Mouse (Mus musculus): Measurements from ENCODE around the gene Wbp1. TPM values are rescaled to one million over a fixed set of nuclear protein-coding genes. Genes with fewer than 3 reads are reported as not detected.
A peak's percentile ranks its signal among the peaks of the same experiment; 100 is the strongest.

The Wbp1 gene
- total RNA-seq, 4 experiments from 2014 or later: 47.2 to 57.7 (median 52.1) TPM

DNA sequence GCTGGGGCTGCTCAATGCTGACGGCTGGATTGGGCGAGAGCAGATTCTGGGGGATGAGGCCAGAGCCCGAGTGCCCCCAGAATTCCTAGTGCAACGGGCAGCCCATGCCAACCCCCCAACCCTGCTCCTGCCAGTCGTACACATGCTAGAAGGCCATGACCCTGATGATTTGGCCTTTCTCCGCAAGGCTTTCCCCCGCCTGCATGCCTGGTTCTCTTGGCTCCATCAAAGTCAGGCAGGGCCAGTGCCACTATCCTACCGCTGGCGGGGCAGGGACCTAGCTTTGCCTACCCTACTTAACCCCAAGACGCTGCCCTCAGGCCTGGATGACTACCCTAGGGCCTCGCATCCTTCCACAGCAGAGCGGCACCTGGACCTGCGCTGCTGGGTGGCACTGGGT is 3.7 kb downstream of the Wbp1 start:
- DNase-seq (ENCODE audit: low spot score in 2 of 2): no peak

DNA sequence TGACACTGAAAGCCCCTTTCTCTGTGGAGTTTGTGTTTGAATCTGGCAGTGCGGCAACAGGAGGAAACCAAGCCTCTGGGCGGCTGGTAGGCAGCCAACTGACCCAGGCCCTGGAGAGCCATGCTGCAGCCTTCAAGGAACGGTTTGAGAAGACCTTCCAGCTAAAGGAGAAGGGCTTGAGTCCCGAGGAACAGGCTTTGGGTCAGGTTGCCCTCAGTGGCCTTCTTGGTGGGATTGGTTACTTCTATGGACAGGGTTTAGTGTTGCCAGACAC is 4.3 kb downstream of the Wbp1 start:
- no peak for DNase-seq (ENCODE audit: low spot score in 2 of 2)

DNA sequence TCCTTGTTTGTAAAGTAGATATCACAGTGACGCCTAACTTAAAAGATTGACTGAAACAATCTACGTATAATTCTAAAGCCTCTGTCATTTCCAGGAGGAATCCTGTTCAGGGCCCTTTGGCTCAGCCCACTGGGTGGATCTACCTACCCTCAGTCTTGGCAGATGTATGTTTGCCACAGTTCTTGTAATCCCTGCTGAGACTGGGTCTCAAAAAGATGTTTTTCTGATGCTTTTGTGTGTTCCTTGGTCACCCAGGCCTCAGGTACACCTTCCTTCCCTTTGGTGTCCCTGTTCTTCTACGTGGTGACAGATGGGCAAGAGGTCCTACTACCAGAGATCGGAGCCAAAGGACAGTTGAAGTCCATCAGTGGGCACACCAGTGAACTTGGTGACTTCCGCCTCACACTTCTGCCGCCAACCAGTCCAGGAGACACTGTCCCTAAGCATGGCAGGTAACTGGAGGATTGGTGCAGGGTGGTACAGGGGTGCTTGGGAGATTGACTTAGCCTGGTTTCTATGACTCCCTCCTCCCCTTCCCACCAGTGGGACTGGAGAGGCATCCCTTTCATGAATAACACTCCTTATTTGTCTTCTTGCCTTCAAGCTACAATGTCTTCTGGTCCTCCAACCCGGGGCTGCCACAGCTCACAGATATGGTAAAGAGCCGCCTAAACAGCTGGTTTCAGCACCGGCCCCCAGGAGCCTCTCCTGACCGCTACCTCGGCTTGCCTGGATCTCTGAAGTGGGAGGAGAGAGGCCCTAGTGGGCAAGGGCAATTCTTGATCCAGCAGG is 4.8 kb downstream of the Wbp1 start:
- no peak for DNase-seq (ENCODE audit: low spot score in 2 of 2)

DNA sequence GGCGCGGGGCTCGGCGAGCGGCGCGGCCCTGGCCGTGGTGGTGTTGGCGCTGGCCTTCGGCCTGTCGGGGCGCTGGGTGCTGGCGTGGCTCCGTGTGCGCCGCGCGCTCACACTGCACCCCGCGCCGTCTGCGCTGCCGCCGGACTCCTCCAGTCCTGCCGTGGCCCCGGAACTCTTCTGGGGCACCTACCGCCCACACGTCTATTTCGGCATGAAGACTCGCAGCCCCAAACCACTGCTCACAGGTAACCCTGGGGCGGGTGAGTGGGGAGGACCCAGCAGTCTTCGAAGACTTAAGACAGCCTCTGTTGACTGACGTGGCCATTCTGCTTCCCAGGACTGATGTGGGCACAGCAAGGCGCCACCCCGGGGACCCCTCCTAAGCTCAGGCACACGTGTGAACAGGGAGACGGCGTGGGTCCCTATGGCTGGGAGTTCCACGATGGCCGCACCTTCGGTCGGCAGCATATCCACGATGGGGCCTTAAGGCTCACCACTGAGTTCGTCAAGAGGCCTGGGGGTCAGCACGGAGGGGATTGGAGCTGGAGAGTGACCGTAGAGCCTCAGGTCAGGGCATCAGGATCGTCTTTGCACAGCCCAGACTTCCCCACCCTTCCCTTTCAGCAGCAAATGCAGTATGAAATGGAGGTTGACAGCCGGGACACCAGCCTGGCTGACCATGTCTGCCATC is 5.5 kb downstream of the Wbp1 start:
- no peak for DNase-seq (ENCODE audit: low spot score in 2 of 2)

DNA sequence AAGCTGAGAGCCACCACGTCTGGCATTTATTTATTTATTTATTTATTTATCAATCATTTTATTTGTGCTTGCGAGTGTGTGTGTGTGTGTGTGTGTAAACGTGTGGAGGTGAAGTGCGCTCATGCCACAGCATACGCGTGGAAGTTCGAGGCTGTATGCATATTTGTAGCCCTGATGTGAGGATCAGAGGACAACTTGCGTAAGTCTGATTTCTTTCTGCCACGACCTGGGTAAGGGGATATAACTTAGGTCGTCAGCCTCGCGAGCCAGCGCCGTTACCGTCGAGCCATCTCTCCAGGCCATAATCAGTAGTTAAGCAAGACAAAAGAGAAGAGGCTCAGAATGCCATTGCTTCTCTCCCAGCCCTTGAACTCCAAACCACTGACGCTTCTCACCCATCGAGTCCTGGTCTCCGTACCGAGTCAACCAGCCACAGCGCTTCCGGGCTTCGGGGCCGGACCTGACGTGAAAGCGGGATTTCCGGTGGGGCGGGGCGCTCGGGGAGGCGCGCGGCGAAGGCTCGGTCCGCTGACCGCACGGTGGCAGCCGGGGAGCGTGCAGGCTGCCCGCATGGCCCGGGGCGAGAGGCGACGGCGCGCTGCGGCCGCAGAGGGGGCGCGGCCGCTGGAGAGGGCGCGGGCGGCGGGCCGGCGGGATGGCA is 6.2 kb downstream of the Wbp1 start, which contains the start of gene Mogs:
TSS of gene Mogs (plus strand) at position 486 of the 661 bp plus-strand sequence.
- DNase-seq (ENCODE audit: low spot score in 2 of 2): peak; percentile 87 to 88

DNA sequence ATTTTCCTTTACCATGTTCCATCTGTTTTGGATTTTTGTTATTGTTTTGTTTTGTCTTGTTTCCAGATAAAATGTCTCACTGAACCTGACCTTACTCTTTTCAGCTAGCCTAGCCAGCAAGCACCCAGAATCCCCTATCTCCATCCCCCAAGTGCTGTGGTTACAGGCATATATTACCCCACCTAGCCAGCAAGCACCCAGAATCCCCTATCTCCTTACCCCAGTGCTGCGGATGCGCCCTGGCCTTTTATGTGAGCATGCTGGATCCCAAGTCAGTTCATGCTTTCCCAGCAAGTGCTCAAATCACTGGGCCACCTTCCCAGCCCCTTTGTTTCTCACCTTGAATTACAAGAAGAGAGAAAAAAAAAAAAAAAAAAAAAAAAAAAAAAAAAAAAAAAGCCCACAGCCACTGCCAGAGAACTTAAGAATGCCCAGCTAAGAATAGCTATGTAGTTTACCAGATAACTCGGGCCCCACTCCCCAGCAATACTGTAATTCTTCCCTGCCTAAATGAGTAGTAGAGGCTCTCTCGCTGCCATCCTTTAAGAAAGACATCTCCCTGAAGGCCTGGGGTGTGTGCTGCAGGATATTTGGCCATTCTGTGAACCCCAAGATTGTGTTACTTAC is 9.7 kb downstream of the Wbp1 start:
- DNase-seq (ENCODE audit: low spot score in 2 of 2): no peak

DNA sequence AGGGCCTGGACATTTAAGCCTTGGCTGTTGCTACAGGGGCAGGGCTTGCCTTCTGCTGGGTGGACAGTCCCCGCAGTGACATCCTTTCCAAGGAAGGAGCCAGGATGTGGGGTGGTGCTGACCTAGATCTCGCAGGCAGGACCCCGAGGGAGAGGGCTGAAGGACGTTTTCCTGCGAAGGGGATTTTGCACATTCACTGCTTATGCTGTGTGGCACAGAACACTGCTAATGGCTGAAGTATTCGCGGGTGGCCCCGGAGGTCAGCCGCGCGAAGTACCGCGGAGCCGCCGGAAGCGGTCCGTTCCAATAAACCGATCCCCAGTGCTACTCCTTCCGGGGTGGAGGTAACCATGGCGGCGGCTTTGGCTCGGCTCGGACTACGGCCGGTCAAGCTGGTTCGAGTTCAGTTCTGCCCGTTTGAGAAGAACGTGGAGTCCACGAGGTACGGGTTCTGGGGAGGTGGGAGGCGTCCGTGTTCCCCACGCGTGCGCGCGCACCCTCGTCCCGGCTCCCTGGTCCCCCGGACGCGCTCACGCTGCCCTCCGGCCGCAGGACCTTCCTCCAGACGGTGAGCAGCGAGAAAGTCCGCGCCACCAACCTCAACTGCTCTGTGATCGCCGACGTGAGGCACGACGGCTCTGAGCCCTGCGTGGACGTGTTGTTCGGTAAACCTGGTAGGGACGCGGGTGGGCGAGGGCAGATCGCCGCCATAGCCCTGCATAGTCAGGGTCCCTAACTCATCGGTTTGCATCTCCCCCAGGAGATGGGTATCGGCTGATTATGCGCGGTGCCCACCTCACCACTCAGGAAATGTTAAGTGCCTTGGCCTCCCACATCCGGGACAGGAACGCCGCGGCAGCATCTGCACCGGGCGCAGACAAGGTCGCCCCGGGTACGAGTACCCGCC is 12.3 kb downstream of the Wbp1 start, which contains the start of gene Mrpl53:
TSS of gene Mrpl53 (plus strand) at position 279 of the 907 bp plus-strand sequence.
- peak; percentile 73 to 78 for DNase-seq (ENCODE audit: low spot score in 2 of 2)

DNA sequence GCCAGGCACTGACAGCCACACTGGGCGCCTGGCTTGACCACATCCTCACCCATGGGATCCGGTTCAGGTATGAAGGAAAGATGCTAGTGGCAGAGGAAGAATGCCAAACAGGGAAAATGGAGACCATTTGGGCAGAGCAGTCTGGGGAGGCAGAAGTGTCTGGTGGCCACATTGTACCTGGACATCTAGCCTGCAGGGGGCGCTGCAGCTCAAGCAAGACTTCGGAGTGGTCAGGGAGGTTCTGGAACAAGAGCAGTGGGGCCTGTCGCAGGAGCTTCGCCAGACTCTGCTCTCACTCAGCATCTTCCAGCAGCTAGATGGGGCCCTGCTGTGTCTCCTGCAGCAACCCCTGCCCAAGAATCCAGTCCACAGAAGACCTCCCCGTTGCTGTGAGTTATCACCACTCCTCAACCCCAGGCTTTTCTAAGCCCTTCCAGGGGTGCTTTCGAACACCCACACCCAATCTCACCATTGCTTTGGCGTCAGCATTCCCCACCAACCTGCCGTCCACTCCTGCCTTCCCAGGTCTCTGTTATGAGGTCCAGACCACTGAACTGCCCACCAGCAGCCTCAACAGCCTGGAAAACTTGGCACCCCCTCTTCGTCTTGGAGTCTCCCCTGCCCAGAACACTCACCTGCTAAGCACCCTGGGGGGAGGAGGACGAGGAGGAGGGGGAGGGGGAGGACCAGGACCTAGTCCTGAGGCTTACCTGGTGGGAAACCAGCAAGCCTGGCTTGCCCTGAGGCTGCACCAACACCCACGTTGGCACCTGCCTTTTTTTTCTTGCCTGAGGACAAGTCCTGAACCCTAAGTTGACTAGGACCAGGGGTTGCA is 13.6 kb downstream of the Wbp1 start:
- peak; percentile 50 to 55 for DNase-seq (ENCODE audit: low spot score in 2 of 2)

DNA sequence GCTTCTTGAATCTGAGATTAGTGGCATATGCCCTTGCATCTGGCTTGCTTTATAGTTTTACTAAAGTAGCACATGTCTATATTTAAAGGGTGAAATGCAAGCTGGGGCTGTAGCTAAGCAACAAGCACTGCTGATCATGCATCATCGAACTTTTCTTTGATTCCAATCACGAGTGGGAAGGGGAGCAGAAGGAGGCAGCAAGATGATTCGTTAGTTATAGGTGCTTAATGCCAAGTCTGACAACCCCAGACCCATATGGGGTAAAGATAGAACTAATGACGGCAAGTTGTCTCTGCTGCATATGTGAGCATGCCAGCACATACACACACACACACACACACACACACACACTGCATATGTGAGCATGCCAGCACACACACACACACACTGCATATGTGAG is 17.2 kb downstream of the Wbp1 start:
- peak; percentile 44 to 65 for DNase-seq (ENCODE audit: low spot score in 2 of 2)

DNA sequence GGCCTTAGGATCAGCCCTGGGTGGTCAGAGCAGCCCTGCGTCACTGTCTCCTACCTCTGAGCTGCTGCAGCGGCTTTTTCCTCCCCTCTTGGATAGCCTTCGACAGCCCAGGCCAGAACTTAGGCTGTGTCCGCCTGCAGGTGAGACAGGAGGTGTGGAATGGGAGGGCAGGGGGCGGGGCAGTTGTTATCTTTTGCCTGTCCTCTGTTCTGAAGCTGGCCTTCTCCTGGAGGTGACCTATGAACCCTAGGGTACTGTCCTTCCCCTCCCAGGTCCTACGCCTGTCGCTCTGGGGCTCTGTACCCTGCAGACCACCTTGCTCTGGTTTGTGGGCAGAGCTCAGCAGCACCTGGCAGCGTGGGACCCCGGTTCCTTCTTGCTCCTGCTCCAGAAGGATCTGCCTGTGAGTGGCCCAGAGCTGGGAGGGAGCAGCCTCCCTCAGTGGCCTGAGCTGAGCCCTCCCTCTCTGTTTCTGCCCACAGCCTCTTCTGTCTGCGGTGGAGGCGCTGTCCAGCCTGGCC is 18.2 kb downstream of the Wbp1 start:
- no peak for DNase-seq (ENCODE audit: low spot score in 2 of 2)

DNA sequence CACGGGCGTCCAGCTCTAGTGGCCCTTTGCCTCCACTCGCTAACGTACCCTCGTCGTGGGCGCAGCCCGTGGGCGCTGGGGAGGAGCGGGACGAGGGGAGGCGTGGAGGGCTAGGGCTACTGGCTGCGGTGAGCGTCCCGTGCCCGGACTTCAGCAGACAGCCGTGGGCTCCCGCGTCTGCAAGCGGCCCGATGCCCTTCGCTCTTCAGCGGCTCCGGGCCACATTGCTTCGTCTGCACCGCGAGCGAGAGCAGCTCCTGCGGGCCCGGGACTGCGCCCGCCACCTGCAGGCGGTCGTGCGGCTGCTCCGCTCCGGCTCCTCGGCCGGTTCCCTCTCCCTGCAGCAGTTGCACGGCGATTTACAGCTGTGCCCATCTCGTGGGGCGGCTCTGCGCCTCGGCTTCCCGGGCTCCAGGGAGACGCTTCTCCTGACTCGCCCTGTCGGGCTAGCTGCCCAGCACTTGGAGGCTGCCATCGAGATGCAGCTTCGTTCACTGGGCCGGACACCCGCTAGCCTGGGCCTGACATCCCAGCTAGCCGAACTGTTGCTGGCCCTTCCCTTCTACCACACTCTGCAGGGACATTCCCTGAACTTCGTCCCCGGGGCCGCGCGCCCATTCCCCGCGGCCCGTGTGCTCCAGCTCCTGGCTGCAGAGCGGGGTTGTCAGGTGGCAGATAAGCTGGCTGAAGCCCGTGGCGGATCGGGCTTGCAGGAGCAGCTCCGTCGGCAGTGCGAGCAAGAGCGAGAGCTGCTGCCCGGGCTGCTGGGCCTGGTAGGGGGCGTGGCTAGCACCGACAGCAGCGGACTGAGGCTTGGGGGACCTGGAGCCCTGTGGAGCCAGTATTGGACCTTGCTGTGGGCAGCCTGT is 19.4 kb downstream of the Wbp1 start:
- DNase-seq (ENCODE audit: low spot score in 2 of 2): peak in 1 of 2 experiments; percentile 59

DNA sequence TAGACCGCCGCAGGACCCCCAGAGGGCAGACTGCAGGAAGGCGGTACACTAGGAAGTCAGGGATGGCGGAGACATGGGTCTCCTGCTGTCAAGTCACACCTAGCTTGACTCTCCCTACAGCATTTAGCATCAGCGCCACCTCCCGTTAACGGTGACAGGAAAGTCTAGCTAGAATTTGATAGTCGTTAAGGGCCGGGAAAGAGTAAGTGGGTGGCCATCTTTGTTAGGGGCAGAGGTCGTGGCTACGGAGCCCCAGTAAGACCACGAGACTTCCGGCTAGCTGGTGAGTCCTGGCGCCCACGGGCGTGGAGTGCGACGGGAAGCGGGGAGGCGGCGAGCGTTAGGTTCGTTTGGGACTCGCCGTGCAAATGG is 20.1 kb downstream of the Wbp1 start, which contains the start of the genes Ccdc142 and Gm42688:
TSS of gene Ccdc142 (plus strand) at position 286 of the 372 bp plus-strand sequence.
TSS of gene Gm42688 (plus strand) at position 302 of the 372 bp plus-strand sequence.
- peak; percentile 92 for DNase-seq (ENCODE audit: low spot score in 2 of 2)

DNA sequence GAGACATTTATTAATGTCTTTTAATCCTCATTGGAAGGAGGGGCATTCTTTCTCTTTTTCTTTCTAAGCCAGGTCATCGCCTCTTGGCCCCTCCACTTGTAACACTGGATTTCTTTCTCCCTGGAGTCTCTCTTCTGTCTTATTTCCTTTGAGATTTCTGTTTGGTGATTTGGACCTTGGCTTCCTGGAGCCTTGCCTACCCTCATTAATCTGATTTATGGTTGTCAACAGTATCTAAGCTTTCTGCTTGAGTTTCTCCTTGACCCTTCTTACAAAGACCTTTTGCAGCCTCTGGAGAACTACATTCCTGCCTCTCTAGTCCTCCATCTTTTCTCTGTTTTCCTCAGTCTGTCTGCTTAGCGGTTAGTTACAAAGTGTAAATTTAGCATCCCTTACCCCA is 22.9 kb downstream of the Wbp1 start:
- DNase-seq (ENCODE audit: low spot score in 2 of 2): no peak

DNA sequence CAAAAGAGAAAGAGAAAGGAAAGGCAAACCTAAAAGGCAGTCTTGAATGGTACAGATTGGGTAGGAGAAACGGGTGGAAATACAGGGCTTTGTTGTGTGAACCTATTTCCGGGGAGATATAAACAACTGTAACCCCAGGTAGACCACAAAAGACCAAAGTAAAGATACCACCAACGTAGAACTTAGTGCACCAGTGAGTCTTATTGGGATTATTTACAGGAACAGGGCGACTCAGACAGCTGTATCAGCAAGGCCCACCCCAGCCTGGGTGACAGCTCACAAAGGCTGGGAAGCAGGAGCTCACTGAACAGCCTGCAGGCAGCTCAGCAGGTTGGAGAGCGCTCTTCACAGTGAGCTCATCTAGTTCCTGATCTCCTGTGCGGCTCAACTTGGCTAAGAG is 25.4 kb downstream of the Wbp1 start:
- no peak for DNase-seq (ENCODE audit: low spot score in 2 of 2)

DNA sequence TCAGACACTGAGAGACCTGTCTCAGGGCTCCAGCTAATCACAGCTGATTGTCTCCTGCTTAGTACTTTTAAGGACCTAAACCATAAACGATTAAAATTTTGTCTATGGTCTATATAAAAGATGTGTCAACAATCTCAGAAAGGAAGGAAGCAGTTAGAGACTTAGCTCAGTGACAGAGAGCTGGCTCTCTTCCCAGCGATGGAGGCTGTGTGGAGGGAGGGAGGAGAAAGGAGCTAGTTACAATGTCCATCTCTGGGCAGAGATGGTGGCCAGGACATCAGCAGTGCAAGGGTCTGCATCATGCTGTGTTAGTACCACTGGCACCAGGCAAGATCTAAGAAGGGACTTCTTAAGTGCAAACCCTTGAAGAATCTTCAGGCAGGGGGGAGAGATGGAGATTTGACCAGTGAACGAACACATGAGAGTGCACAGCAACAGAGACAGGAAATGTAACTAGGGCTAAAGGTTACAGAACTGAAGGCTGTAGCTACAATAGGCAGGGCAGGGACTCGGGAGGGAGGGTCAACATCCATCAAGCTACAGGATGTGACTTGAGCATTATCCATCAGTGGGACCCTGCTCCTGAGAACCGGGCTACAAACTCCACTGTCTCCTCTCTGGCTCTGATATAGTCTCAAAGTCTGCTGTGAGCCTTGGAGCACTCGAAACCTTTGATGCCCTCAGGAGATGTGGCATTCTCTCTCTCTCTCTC is 28.8 kb downstream of the Wbp1 start:
- DNase-seq (ENCODE audit: low spot score in 2 of 2): no peak

DNA sequence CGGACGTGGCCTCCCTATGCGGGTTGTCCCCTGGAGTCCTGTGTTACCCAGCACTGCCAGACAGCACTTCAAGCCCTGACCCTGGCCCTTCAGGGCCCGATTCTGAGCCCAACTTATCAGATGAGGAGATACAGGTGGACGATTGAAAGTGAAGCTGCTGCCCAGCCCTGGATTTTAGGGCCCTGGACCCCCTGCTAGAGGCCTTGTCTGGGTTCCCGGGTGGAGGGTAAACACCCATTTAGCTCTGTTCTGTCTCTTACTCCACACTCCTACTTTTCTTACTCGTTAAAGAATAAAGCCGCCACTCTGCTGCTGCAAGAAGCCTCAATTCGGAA is 33.5 kb downstream of the Wbp1 start:
- no peak for DNase-seq (ENCODE audit: low spot score in 2 of 2)

DNA sequence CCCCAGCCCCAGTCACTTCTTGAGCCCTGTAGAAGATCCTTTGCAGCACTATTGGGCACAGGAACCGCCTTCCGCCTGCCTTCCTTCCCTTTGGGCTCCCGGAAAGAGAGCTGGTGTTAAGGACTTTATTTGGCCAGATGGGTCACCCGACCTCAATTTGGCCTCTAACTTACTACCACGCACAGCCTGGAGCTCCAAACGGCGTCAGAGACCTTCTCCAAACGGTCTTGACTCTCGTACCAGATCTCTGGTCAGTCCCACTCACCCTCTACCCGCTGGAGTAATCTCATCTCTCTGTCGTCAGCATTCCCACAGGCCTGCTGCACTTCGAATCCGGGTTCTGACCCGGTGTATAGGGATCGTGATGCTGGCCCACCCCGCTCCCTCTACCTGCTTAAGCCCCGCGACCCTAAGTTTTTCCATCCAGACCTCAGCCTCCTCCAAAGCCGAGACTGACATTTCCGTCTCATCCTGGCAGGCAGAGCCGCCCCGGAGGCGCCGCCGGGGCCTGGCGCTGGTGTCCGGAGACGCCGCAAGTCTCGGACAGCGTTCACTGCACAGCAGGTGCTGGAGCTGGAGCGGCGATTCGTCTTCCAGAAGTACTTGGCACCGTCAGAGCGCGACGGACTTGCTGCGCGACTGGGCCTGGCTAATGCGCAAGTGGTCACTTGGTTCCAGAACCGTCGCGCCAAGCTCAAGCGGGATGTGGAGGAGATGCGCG is 34.0 kb downstream of the Wbp1 start:
- DNase-seq (ENCODE audit: low spot score in 2 of 2): no peak
